Mouse (Mus musculus): ENCODE measurements around the gene Lage3. TPM values are rescaled to one million over a fixed set of nuclear protein-coding genes. Genes with fewer than 3 reads are reported as not detected.
"Not testable (repeated sequence)": the region's sequence is repeated elsewhere in the genome, so short reads cannot be mapped to it uniquely, and the experiment has no call there.

The Lage3 gene
- polyA plus RNA-seq, 1 experiment from 2014 or later: 62.2 TPM

DNA sequence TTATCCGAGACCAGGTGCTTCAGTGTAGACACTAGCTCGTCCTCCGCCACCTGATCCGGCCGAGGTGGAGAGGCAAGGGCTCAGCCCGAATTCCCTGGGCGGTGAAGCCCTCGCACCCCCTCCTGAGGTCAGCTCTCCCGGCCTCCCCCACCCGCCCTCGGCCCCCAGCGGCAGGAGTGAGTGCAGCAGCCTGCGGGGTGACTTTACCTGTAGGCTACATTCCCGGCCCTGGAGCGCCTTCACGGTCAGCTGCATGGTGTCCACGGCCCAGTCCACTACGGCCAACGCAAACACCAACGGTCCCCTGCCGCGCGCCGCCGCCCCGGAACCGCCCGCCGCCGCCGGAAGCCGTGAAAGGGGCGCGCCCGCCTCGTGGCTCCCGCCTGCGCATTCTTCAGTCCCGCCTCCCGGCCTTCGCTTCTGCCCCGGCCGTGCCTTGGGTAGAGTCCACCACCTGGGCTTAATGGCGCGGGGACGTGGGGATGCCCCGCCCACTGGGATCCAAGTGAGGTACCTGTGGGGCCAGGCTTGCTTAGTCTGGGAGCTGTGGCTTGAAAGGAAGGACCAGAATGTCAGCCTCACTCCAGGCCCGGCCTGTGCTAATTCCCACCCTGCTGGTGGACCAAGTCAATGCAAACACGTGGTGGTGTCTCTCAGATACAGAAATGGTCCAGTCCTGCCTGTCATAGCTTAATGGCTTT is 14.9 kb upstream of the Lage3 start:
- peak; percentile 84 for ATAC-seq
- Histone ChIP-seq H3K9me3 (ENCODE audit: control insufficient read depth) (no peaks in the 10 kb centered on the region), H3K4me1 (replicated peaks; ENCODE audit: control insufficient read depth, insufficient read depth, low read length) (no peaks in the 10 kb centered on the region), H3K4me2 (replicated peaks; ENCODE audit: low read depth) (peak overlapping the region; percentile 67), H3K27ac (ENCODE audit: low read depth, low read length) (peak overlapping the region; percentile 62; the same call in 1 of the 2 replicates), H3K9ac (ENCODE audit: low read depth, low read length) (peak overlapping the region; percentile 70), H3K27me3 (replicated peaks; ENCODE audit: control insufficient read depth, insufficient read depth, low read length) (no peaks in the 10 kb centered on the region), H3K4me3 (ENCODE audit: low read depth, low read length) (peak overlapping the region; percentile 54), H3K36me3 (ENCODE audit: control insufficient read depth, insufficient read depth) (no peaks in the 10 kb centered on the region)
- WGBS: 22% methylated on average over 45 of the region's 49 CpGs
- peak; percentile 51 for TF ChIP-seq CTCF (IDR thresholded peaks at IDR 0.05; ENCODE audit: low read depth)

DNA sequence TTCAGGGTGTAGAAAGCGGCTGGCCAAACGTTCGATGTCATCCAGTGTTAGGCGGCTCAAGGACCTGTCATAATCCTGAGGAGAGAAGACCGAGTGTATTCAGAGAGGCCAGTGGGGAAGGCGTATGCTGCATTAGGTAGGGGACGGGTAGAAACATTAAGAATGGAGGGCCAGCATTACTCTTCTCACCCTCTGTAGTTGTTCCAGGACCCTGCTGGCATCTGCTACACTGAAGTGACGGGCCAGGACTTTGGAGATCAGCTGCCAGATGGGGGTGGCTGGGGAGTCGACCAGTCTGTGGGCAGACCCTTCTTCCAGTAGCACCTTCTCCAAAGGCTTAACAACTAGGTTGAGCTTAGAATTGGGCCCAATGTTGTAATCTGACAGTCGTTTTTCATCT is 14.1 kb upstream of the Lage3 start:
- TF ChIP-seq CTCF (IDR thresholded peaks at IDR 0.05; ENCODE audit: low read depth): no peak
- Histone ChIP-seq H3K4me1 (replicated peaks; ENCODE audit: control insufficient read depth, insufficient read depth, low read length) (no peaks in the 10 kb centered on the region), H3K9ac (ENCODE audit: low read depth, low read length) (peak overlapping the region; percentile 70; the same call in 1 of the 2 replicates), H3K4me3 (ENCODE audit: low read depth, low read length) (peak overlapping the region; percentile 54), H3K27me3 (replicated peaks; ENCODE audit: control insufficient read depth, insufficient read depth, low read length) (no peaks in the 10 kb centered on the region), H3K4me2 (replicated peaks; ENCODE audit: low read depth) (peak overlapping the region; percentile 67), H3K36me3 (ENCODE audit: control insufficient read depth, insufficient read depth) (no peaks in the 10 kb centered on the region), H3K9me3 (ENCODE audit: control insufficient read depth) (no peaks in the 10 kb centered on the region), H3K27ac (ENCODE audit: low read depth, low read length) (no peak overlapping the region)
- no peak for ATAC-seq
- WGBS: 58% methylated on average over 10 of the region's 10 CpGs

DNA sequence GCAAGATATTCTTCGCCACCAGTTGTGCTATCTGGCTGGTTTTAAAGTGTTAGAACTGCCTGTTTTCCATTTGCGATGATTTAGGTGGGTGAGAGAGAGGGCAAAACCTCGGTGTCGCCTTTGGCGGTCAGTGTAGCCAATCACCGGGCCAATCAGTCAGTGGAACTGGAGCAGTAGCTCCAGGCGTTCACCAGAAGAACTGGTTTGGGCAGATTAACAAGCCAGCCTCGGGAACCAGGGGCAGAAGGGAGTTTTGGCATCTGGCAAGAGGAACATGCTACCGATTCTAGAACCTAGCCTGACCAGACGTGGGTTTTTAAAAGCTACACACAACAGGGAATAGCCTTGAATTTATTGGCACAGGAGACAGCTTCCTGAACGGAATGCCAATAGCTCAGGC is 5.8 kb upstream of the Lage3 start:
- H3K36me3 ChIP-seq (ENCODE audit: control insufficient read depth, insufficient read depth): no peaks in the 10 kb centered on the region
- no peak overlapping the region for H3K9ac ChIP-seq (ENCODE audit: low read depth, low read length)
- no peaks in the 10 kb centered on the region for H3K4me1 ChIP-seq (replicated peaks; ENCODE audit: control insufficient read depth, insufficient read depth, low read length)
- H3K4me3 ChIP-seq (ENCODE audit: low read depth, low read length): no peak overlapping the region
- H3K9me3 ChIP-seq (ENCODE audit: control insufficient read depth): no peaks in the 10 kb centered on the region
- no peaks in the 10 kb centered on the region for H3K27me3 ChIP-seq (replicated peaks; ENCODE audit: control insufficient read depth, insufficient read depth, low read length)
- no peak for TF ChIP-seq CTCF (IDR thresholded peaks at IDR 0.05; ENCODE audit: low read depth)
- no peak overlapping the region for H3K27ac ChIP-seq (ENCODE audit: low read depth, low read length)
- WGBS: 42% methylated on average over 11 of the region's 11 CpGs
- no peak for ATAC-seq
- H3K4me2 ChIP-seq (replicated peaks; ENCODE audit: low read depth): no peak overlapping the region

DNA sequence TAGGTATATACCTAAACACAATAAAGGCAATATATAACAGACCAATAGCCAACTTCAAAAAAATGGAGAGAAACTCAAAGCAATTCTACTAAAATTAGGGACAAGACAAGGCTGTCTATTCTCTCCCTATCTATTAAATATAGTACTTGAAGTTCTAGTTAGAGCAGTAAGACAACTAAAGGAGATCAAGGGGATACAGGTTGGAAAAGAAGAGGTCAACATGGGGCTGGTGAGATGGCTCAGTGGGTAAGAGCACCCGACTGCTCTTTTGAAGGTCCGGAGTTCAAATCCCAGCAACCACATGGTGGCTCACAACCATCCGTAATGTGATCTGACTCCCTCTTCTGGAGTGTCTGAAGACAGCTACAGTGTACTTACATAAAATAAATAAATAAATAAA is 3.7 kb upstream of the Lage3 start:
- ATAC-seq; H3K27me3 ChIP-seq (replicated peaks; ENCODE audit: control insufficient read depth, insufficient read depth, low read length): not testable (repeated sequence)
- WGBS: 85% methylated on average over 3 of the region's 3 CpGs

DNA sequence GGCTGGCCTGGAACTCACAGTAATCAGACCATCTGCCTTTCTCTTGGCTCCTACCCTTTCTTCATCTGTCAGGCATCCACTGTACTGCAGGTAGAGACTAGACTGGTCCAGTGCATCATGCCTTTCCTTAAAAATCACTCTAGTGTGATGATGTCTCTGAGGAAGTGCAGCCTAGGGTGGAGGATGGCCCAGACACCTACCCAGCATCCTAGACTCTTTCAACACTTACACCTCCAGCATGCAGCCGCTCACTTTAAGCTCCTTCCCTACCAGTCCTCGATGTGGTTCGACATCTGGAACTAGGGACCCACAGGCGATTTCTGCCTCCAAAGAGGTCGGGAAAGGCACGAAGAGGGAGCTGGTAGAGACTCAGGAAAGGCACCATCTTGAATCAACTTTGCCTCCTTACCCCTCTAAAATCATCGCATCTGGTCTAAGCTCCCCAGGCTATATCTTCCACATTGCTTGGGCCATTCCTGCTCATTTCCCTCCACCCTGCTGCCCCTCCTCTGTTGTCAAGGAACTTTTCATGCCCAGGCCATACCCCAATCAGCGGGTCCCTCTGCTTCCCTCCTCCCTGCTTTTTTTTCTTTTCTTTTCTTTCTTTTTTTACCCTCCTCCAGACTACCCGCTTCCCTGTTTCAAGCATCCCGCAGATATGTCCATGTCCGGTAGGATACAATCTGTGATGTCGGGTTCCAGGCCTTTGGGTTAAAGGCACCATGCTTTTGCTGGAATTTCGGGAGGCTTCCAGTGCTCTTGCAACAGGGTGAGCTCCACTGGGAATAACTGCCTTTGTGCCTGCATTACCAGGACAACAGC is 562 bp downstream of the Lage3 start:
- WGBS: 21% methylated on average over 13 of the region's 13 CpGs
- no peaks in the 10 kb centered on the region for H3K36me3 ChIP-seq (ENCODE audit: control insufficient read depth, insufficient read depth)
- H3K27me3 ChIP-seq (replicated peaks; ENCODE audit: control insufficient read depth, insufficient read depth, low read length): no peaks in the 10 kb centered on the region
- no peak for TF ChIP-seq CTCF (IDR thresholded peaks at IDR 0.05; ENCODE audit: low read depth)
- no peak overlapping the region for H3K27ac ChIP-seq (ENCODE audit: low read depth, low read length)
- peak overlapping the region; percentile 45; the same call in 1 of the 2 replicates for H3K9ac ChIP-seq (ENCODE audit: low read depth, low read length)
- peak overlapping the region; percentile 46 for H3K4me3 ChIP-seq (ENCODE audit: low read depth, low read length)
- no peaks in the 10 kb centered on the region for H3K9me3 ChIP-seq (ENCODE audit: control insufficient read depth)
- no peak for ATAC-seq
- no peaks in the 10 kb centered on the region for H3K4me1 ChIP-seq (replicated peaks; ENCODE audit: control insufficient read depth, insufficient read depth, low read length)
- peak overlapping the region; percentile 57 for H3K4me2 ChIP-seq (replicated peaks; ENCODE audit: low read depth)

More for the DNA sequence above, 3.7 kb upstream of the Lage3 start:
- not testable (repeated sequence) for H3K27ac ChIP-seq (ENCODE audit: low read depth, low read length); H3K9ac ChIP-seq (ENCODE audit: low read depth, low read length); H3K9me3 ChIP-seq (ENCODE audit: control insufficient read depth); H3K36me3 ChIP-seq (ENCODE audit: control insufficient read depth, insufficient read depth); H3K4me1 ChIP-seq (replicated peaks; ENCODE audit: control insufficient read depth, insufficient read depth, low read length); H3K4me3 ChIP-seq (ENCODE audit: low read depth, low read length); H3K4me2 ChIP-seq (replicated peaks; ENCODE audit: low read depth)

DNA sequence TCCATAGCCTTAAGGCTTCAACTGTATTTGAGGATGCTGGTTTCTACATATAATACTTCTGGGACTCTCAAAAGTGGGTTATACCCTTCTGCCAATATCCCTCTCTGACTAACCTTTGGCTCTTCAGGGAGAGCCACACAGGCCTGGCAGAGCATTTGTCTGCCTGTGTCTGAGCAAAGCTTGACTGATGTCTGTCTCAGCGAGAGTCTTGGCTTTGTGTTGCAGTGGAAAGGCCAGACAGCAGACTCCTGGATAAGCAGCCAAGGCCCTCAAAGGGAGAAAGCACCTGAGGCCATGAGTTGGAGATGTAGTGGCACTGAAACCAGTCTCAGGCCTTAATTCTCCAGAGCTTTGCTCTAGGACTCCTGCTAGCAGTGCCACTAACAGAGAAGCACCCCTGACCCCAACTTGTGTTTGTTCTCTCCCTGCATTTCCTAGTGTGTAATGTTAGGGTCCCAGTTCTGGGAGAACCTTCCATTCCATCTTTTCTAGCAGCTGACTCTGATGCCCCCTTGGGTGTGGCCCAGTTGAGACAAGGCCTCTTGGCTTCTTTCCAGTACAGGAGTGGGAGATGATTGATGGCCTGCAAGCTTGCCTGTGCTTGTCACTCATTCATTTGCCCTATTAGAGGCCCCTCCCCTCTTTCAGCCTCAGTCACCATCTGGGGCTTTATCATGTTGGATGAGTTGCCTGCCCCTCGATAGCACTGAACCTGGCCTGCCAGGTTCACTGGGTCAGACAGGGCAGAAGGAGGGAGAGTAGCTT is 23.1 kb downstream of the Lage3 start:
- Histone ChIP-seq H3K36me3 (ENCODE audit: control insufficient read depth, insufficient read depth) (no peaks in the 10 kb centered on the region), H3K4me2 (replicated peaks; ENCODE audit: low read depth) (no peak overlapping the region), H3K27ac (ENCODE audit: low read depth, low read length) (no peak overlapping the region), H3K4me3 (ENCODE audit: low read depth, low read length) (no peak overlapping the region), H3K27me3 (replicated peaks; ENCODE audit: control insufficient read depth, insufficient read depth, low read length) (no peaks in the 10 kb centered on the region), H3K9me3 (ENCODE audit: control insufficient read depth) (no peaks in the 10 kb centered on the region), H3K4me1 (replicated peaks; ENCODE audit: control insufficient read depth, insufficient read depth, low read length) (no peaks in the 10 kb centered on the region), H3K9ac (ENCODE audit: low read depth, low read length) (no peak overlapping the region)
- WGBS: 37% methylated on average over 2 of the region's 2 CpGs
- TF ChIP-seq CTCF (IDR thresholded peaks at IDR 0.05; ENCODE audit: low read depth): no peak
- no peak for ATAC-seq
